Mouse (Mus musculus) embryonic facial prominence, embryonic 15.5 days (tissue): ENCODE measurements around the gene Prg2. TPM values are rescaled to one million over a fixed set of nuclear protein-coding genes. Genes with fewer than 3 reads are reported as not detected.

Experiments
- ATAC-seq: fragments of 200-750 bp; cut with Nextera tagmentation; 2 replicates; pipeline ENCODE4 v1.8.0; 2017; ENCODE audit warnings: low read depth, moderate TSS enrichment; ENCODE audit not compliant: insufficient number of reproducible peaks, low FRiP score, low TSS enrichment
- H3K27ac ChIP-seq: fragments of 300-500 bp; sonication (generic); replicated peaks from 2 replicates; pipeline ENCODE4 v1.5.1; 2015; ENCODE audit warnings: mild to moderate bottlenecking, inconsistent platforms
- H3K27me3 ChIP-seq: fragments of 300-500 bp; sonication (generic); 2 replicates; pipeline ENCODE4 v1.6.1; 2015; ENCODE audit warnings: inconsistent platforms
- H3K36me3 ChIP-seq: fragments of 300-500 bp; sonication (generic); 2 replicates; pipeline ENCODE4 v1.6.1; 2015; ENCODE audit warnings: mild to moderate bottlenecking, inconsistent platforms
- H3K4me1 ChIP-seq: fragments of 300-500 bp; sonication (generic); 2 replicates; pipeline ENCODE4 v1.6.1; 2015; ENCODE audit warnings: inconsistent platforms
- H3K4me2 ChIP-seq: fragments of 300-500 bp; sonication (generic); replicated peaks from 2 replicates; pipeline ENCODE4 v1.6.1; 2015; ENCODE audit warnings: mild to moderate bottlenecking, inconsistent platforms
- H3K4me3 ChIP-seq: fragments of 300-500 bp; sonication (generic); replicated peaks from 2 replicates; pipeline ENCODE4 v1.5.1; 2015; ENCODE audit warnings: mild to moderate bottlenecking, inconsistent platforms
- H3K9ac ChIP-seq: fragments of 300-500 bp; sonication (generic); 2 replicates; pipeline ENCODE4 v1.6.1; 2015; ENCODE audit warnings: inconsistent platforms
- H3K9me3 ChIP-seq: fragments of 300-500 bp; sonication (generic); replicated peaks from 2 replicates; pipeline ENCODE4 v1.6.1; 2016; ENCODE audit warnings: inconsistent platforms
- WGBS: fragments of 180-500 bp; shearing (Covaris S2); methylation state at CpG from one replicate; pipeline ENCODE4 v1.1.7; 2015; 5-methylcytosine and 5-hydroxymethylcytosine counted together
- polyA plus RNA-seq: library from polyadenylated mRNA; unstranded; fragments of >200 nt; fragmentation: Nextera tagmentation; extraction: Ambion mirVana; gene quantifications from 2 replicates; pipeline ENCODE4 v1.2.1, GENCODE M21; 2015

Gene Prg2
- polyA plus RNA-seq, 1 experiment from 2014 or later, result not detected

DNA sequence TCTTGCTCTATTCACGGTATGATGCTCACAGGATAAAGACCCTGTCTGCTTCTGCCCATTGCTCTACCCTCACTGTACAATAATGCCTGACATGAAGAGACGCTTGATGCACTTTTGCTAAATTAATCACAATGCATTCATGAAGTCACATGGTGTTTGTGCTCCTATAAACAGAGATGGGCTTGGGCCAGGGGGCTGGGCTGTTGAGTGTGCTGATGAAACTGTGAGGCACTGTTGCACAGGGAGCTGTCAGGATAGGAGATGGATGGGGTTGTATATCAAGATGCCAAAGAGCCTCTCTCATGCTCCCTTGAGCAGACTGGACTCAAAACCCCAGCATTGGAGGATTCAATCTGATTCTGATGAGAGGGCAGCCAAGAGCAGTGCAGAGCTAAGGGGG lies 52.9 kb downstream of the Prg2 start:
- Histone ChIP-seq H3K4me1 (peaks cover 12% of the 10 kb centered on the region), H3K9me3 (no peaks in the 10 kb centered on the region), H3K4me3 (no peak overlapping the region), H3K9ac (no peak overlapping the region), H3K36me3 (no peaks in the 10 kb centered on the region), H3K27ac (no peak overlapping the region), H3K27me3 (no peaks in the 10 kb centered on the region; the same call in 1 of the 2 replicates), H3K4me2 (no peak overlapping the region)
- ATAC-seq, result no peak
- 79% methylated on average over 2 of the region's 2 CpGs for WGBS

Other genes starting within 250 kb of the Prg2 start
- 6.6 and 7.9 TPM in 2 replicates for gene Ypel4, start 246.4 kb upstream of the Prg2 start, polyA plus RNA-seq
- 7.0 and 9.0 TPM in 2 replicates for gene Gm19426, start 236.8 kb upstream of the Prg2 start, polyA plus RNA-seq
- gene Serping1, start 205.0 kb upstream of the Prg2 start, polyA plus RNA-seq, result 40.0 and 48.0 TPM in 2 replicates
- gene Ube2l6, start 181.6 kb upstream of the Prg2 start, polyA plus RNA-seq, result 35.3 and 36.7 TPM in 2 replicates
- 0.33 and 0.53 TPM in 2 replicates for gene Smtnl1, start 157.8 kb upstream of the Prg2 start, polyA plus RNA-seq
- gene Timm10, start 153.5 kb upstream of the Prg2 start, polyA plus RNA-seq, result 45.7 and 49.7 TPM in 2 replicates
- gene Slc43a1, start 141.6 kb upstream of the Prg2 start, polyA plus RNA-seq, result 13.7 and 15.8 TPM in 2 replicates
- gene Rtn4rl2, start 93.8 kb upstream of the Prg2 start, polyA plus RNA-seq, result 1.1 and 2.0 TPM in 2 replicates
- 31.3 and 31.7 TPM in 2 replicates for gene Slc43a3, start 43.9 kb upstream of the Prg2 start, polyA plus RNA-seq
- not detected in 2 replicates for gene Prg3, start 7.8 kb downstream of the Prg2 start, polyA plus RNA-seq
- 236 and 250 TPM in 2 replicates for gene Ssrp1, start 56.8 kb downstream of the Prg2 start, polyA plus RNA-seq
- 1.2 and 1.7 TPM in 2 replicates for gene P2rx3, start 57.0 kb downstream of the Prg2 start, polyA plus RNA-seq
- gene Tnks1bp1, start 67.6 kb downstream of the Prg2 start, polyA plus RNA-seq, result 63.8 and 68.0 TPM in 2 replicates
- 62.5 and 64.8 TPM in 2 replicates for gene Aplnr, start 155.8 kb downstream of the Prg2 start, polyA plus RNA-seq
- gene Lrrc55, start 216.7 kb downstream of the Prg2 start, polyA plus RNA-seq, result 0.79 and 1.0 TPM in 2 replicates